Mouse (Mus musculus) megakaryocyte progenitor cell, adult 5-6 weeks (primary cell): ENCODE measurements around the gene Ppm1d. TPM values are rescaled to one million over a fixed set of nuclear protein-coding genes. Genes with fewer than 3 reads are reported as not detected.

Source experiments
- ATAC-seq: replicated peaks from 2 replicates; pipeline ENCODE4 v1.8.0; 2016; ENCODE audit warnings: mild to moderate bottlenecking, moderate TSS enrichment, inconsistent platforms; ENCODE audit not compliant: poor library complexity
- total RNA-seq, 2 experiments: library from RNA; stranded (forward) in 1 of 2; stranded (reverse) in 1 of 2; fragments of 157-497, 149-512 nt in 1 of 2; fragments of 200-1000 nt in 1 of 2; gene quantifications; 2 replicates each; pipeline versions ENCODE4 v1.2.3 to v1.2.4; 2015 to 2017

Ppm1d gene
- total RNA-seq, 2 experiments from 2014 or later, result 13.4 to 31.8 TPM

DNA sequence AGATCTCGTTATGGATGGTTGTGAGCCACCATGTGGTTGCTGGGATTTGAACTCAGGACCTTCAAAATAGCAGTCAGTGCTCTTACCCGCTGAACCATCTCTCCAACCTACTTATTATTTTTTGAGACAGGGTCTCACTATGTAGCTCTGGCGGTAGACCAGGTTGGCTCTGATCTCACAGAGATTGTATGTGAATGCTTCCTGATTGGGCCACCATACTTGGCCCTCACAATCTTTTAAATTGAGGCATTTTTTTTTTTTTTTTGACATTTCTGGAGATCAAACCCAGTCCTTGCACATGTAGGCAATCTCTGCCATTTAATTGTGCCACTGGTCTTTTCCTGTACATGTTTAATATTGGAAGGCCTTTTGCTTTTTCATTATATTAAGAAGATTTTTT, 17.7 kb downstream of the Ppm1d start:
- ATAC-seq, result no peak

DNA sequence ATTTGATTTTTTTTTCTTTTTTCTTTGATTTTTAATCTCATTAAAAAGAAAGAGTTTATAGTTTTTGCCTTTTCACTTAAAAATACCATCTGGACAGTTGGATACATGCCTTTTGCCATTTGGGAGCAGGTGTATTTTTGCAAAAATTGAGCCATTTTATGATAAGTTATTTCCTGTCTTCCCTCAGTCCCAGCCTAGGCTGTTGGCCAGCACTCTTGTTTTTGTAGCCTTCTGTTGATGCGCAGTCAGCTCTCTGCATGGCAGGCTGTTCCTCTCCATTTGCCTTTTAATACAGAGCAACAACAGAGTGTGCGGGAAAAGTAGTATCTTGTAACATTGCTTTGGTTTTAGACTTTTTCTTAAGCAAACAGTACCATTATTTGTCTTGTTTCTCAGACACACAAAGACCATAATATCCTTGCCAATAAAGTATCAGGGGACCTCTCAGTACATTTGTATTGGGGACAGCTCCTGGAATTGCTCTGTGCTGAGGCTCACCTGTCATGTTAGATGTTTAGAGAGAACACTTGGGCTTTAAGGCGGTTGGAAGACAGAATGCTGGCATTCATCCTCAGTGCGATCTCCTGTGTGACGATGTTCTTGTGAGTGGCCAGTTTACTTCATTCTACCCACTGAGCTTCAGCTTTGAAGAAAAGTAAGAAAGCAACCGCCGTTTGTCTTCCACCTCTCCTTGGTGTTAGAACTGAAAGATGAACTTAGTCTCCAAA, 18.3 kb downstream of the Ppm1d start:
- no peak for ATAC-seq

DNA sequence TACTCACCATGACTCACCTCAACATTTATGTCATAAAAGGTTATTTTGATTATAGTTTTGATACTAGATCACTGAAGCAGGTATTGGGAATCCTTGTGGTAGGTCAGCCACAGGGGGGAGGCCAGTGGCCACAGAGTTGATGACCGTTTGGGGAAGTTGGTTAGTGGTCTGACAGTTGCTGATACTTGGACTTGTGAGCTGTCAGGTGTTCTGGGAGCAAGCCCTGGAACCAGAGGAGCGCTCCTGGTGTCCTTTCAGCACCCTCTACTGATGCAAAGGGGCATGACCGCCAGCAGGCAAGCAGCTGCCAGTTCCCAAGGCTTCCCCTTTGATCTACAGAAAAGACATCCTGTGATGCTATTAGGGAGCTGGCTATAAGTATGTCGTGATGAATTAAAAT, 23.7 kb downstream of the Ppm1d start:
- peak; percentile 50 for ATAC-seq

DNA sequence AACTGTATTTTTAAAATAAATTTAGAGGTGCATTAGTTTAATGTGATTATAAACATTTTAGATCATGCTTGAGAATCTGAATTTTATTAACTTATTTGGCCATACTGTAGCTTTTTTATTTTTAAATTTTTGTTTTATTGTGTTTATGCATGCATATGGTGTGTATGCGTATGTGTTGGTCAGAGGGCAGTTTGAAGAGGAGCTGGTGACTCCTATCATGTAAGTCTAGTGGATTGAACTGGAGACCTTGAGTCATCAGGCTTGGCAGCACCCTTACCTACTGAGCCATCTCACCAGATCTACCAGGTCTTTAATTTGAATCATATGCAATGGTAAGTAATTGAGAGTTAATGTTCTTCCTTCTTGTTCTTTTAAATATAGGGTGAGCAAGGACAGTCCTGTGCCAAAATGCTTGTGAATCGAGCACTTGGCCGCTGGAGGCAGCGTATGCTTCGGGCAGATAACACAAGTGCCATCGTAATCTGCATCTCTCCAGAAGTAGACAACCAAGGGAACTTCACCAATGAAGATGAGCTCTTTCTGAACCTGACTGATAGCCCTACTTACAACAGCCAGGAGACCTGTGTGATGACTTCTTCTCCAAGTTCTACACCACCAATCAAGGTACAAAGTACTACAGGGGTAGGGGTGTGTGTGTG, 28.3 kb downstream of the Ppm1d start:
- peak; percentile 98 for ATAC-seq

DNA sequence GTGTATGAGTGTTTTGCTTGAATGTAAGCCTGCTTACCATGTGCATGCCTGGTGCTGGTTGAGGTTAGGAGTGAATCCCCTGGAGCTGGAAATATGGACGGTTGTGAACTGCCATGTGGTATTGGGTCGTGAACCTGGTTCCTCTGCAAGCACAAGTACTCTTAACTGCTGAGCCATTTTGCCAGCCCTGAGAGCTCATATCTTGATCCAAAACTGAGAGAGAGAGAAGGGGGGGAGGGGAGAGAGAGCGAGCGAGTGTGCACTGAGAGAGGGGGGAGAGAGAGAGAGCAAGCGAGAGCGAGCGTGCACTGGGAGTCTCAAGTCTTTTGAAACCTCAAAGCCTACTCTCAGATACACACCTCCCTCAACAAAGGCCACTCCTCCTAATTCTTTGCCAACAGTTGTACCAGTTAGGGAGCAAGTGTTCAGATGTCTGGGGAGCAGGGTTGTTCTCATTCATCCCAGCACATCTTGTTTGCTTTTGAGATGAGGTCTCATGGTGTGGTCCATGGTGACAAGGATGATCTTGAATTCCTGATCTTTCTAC, 29.1 kb downstream of the Ppm1d start:
- peak; percentile 24 for ATAC-seq

DNA sequence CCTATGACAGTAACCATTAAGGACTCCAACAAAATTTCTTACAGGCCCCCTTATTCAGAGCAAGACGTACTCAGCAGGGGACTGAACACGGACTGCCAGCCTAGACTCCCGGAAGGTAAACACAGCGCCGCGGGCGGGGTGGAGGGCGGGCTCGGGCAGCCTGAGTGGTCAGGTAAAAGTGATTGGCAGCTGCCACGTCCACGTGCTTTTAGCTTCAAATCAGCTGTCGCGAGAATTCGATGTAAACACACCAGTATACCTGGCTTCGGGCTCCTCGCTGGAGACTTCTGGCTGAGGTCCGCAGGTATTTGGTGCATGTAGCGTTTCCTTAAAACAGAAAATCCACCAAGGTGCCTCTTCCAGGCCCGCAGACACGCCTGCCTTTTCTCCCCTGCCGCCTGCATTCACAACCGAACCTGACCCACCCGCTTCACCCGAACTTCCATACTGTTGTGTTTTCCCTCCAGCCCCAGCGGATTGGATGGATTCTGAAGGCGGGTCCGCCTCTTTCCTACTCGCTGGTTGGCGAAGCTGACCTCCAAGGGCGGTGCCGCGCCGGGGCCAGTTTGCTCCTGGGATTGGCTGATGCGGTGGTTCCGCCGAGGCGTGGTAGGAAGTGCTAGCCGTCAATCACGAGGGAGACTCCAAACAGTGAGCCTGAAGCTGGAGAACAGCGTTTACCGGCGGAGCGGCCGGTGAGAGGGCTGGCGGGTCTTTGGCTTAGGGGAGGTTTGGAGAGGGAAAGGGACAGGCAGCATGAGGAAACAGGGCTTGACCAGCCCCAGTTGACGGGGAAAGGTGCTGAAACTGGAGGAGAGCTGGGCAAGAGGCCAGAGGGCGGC, 41.7 kb downstream of the Ppm1d start, which contains the start of gene Bcas3:
TSS of gene Bcas3 (plus strand) at position 629 of the 842 bp plus-strand sequence.
- ATAC-seq, result peak; percentile 95

DNA sequence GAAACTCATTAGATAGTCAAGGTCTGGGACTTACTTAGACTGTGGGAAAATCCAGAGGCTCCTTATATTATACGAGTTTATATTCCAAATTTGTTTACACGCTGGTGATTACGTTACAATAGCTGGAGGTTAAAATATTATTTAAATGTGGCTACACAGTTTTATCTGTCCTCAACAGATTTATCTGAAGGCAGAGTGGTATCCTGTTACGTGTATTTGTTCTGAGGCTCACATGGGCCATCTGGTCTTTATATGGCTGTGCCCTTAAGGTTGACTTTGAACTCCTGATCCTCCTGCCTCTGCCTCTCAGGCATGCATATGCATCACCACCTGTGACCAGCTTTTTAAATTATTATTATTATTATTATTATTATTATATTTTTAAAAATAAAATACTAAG, 42.8 kb downstream of the Ppm1d start:
- ATAC-seq, result peak; percentile 33

DNA sequence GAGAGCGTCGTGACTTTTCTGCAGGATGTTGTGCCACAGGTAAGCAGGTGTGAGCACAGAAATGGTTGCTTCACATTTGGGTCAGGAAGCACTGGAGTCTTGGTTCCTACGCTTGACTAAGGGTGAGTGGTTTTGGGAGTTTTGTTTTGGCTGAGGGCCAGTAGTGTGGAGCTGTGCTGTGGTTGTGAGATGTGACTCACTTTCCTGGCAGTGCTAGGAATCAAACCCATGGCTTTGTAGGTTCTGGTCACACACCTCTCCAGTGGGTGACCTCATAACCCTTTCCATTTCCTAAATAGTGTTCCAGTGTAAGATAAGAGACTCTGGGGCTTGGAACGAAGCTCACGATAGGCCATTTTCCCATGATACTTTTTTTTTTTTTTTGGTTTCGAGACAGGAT, 48.6 kb downstream of the Ppm1d start:
- ATAC-seq, result no peak

DNA sequence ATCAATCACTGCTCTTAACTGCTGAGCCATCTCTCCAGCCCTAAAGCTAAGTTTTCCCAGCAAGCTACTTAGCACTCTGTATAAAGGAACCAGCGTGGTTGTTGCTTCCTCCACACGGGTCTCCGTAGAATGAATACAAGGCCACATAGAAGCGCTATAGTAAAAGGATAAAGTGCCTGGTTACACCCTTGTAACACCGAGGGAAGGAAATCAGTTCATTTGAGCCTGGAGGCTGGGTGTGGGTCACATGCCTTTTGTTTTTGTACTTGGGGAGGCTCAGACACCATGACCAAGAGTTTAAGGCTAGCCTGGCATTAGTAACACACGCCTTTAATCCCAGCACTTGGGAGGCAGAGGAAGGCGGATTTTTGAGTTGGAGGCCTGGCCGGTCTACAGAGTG, 50.6 kb downstream of the Ppm1d start:
- no peak for ATAC-seq

DNA sequence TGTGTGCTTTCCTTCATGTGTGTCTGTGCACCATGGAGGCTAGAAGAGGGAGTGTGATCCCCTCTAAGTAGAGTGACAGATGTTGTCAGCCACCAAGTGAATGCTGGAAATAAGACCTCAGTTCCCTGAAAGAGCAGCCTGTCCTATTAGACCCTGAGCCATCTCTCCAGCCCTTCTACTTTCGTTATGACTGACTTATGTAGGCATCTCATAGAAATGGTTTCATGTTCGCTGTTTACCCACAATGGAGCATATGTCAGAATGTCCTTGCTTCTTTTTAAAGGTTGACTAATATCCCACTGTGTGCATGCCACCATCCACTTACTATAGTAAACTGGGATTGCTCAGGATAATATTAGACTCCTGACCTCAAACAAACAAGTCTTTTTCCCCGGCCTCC, 55.1 kb downstream of the Ppm1d start:
- no peak for ATAC-seq

DNA sequence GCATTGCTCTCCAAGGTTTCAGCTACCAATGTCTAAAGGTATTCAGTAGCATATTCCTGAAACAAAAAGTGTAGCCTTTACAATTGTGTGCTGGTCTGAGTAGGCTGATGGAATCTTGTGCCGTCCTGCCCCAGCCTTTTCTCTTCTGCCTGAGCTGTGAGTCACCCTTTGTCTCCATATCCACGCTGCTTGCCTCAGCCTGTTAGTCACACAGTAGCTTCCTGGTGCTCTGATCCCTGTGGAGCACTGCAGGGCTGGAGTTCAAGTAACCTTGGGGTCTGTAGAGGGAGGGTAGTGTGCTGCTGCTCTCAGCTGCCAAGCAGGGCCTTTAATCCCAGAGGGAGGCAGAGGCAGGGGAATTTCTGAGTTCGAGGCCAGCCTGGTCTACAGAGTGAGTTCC, 56.8 kb downstream of the Ppm1d start:
- ATAC-seq, result no peak

DNA sequence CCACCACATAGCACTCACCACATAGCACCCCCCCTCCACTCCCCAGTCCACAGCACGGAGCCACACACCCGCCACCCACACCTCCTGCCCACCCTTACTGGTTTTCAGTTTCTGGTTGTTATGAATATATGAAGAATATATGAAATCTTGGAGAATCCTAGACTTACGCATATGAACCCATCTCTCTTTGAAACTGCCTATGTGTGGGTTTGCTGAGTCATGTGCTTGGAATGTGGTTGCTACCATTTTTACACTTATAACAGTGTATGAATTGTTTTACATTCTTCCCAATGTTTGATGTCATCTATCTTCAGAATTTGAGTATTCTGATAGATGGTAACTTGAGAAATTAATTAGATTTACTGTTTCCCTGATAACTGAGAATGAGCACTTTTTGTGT, 68.0 kb downstream of the Ppm1d start:
- ATAC-seq, result no peak

DNA sequence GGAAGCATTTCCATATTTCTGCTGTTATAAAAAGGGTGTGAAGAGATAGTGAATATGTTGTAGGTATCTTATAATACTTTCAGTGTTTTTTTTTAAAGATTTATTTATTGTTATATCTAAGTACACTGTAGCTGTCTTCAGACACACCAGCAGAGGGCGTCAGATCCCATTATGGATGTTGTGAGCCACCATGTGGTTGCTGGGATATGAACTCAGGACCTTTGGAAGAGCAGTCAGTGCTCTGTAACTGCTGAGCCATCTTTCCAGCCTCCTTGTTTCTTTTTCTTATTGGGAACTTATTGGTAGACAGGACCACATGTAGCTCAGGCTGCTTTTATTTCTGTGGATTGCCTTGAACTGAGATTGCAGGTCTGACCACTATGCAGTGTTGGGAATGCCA, 69.0 kb downstream of the Ppm1d start:
- no peak for ATAC-seq

DNA sequence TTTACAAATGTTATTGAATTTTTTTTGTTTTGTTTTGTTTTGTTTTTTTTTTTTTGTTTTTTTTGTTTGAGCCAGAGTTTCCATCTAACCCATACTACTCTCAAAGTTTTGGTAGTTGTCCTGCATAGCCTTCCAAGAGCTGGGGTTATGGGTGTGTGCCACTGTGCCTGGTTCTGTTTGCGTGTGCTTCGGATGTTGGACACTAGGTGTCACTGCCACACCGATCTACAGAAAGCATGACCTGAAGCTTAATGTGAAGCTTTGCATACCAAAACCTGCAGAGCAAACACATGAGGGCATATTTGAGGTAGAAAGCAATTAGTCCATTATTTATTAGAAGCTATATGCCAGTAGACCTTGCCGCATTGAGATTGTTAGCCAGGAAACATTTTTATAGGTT, 71.0 kb downstream of the Ppm1d start:
- peak; percentile 91 for ATAC-seq

DNA sequence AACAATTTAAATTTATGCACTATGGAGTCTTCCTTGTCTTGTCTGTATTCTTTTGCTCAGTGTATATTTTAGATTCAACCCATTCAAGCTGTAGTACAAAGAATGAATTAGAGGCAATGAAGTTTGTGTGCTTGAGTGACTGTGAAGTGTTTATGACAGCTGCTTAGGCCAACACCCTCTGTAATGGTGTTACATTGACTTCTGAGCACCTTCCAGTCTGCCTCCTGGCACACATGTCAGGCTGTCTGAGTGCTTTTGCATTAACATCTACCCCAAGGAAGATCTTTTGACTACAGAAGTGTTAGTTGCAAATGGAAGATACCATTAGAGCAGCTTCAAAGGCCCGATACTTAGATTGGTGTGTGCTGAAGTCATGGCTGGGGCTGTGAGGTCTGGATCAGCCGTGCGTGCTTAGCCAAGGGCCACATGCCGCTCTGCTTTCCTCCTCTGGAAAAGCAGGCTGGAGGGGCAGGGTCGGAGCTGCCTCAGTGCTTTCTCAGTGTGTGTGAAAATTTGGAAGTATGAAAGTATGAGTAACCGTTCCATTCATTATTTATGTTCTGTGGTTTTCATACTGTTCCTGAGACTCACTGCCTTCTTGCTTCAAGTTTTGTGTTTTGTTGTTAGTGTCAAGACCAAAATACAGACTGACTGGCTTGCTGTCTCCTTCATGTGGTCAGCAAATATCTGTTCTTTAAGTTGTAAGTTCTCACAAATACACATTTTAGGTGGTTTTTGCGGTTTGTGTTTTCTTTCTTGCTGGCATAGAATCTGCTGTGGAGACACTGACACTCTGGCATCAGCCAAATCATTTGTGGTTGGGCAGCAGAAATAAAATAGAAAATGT, 73.2 kb downstream of the Ppm1d start:
- ATAC-seq, result no peak

DNA sequence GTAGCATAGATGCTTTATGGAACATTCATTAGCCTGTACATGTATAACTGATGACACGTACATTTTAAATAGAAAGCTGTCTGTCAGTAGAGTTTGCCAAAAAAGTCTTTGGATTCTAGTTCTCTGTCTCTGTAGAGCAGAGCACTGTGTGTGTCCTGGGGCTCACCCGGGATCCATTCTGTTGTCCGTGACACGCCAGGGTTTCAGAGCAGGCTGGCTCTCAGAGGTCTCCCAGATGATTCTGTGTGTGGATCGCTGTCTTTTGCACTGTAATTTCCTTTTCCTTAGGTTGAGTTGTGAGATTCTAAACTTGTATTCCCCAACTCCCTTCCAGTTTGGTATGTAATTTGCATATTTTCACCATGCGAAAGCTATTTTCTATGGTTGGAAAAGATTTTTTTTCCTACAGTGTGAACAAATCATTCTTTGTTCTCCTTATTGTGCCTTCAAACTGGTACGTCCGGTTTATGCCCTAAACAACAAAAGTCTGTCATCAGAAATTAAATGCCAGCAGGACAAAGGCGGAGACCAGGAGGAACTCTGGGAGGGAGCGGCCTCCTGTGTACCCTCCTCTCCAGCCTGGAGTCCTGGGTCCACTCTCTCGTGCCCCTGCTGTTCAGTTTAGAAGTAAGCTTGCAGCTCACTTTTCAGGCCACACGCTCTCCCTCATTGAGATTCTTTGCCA, 81.3 kb downstream of the Ppm1d start:
- no peak for ATAC-seq

DNA sequence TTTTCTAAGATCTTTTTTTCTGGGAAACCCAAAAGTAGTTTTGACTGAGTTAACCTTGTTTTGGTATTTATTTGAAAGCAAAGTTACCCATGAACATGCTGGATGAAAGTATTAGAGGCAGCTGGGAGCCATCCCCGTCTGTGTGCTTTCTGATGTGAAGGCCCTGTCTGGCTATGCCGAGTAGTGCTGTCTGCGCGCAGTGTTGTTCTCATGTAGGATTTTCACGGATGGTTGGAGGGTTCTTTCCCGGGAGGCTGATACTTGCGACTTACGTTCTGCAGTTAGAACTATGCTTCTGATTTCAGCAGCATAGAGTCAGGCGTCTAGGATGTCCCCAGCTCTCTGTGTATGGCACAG, 81.8 kb downstream of the Ppm1d start:
- ATAC-seq, result no peak

DNA sequence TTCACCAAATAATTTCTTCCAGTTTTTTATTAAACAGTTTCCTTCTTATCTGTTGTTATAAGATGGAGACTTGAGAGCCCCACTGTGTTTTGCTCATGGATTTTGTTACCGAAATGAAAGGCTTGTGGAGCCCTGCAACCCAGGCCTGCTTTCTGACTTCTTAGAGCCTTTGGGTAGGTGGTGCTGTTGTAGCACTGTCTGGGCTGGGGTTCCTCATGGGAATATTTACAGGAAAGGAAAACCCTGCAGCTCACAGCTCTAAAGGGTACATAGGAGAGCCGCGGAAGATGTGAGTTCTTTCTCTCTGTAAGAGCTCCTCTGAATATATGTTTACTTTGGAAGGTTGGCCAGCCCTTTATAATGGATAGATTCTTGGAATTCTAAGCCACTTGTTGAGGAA, 82.9 kb downstream of the Ppm1d start:
- no peak for ATAC-seq

DNA sequence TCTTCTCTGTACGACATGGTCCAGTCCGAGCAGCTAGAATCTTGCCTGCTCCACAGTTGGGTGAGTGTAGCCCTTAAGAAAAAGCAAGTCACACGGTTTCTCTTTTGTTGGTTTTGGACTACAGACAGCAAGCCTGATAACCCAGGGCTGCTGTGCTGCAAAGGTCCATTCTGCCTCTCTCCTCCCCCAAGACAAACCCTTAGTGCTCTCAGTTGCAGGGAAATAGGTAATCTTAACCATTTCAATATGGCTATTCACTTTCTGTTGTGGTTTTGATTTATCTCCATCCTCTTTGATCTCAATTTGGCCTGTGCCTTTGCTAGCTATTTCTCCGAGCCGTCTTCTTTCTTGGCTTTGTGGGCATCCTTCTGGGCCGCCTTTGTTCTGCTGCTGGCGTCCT, 84.3 kb downstream of the Ppm1d start:
- ATAC-seq, result no peak
